Mouse (Mus musculus): ENCODE results near the gene Blmh. TPM values are rescaled to one million over a fixed set of nuclear protein-coding genes. Genes with fewer than 3 reads are reported as not detected.

The Blmh gene
- total RNA-seq, 2 experiments from 2014 or later: 54.8 to 64.8 TPM

DNA sequence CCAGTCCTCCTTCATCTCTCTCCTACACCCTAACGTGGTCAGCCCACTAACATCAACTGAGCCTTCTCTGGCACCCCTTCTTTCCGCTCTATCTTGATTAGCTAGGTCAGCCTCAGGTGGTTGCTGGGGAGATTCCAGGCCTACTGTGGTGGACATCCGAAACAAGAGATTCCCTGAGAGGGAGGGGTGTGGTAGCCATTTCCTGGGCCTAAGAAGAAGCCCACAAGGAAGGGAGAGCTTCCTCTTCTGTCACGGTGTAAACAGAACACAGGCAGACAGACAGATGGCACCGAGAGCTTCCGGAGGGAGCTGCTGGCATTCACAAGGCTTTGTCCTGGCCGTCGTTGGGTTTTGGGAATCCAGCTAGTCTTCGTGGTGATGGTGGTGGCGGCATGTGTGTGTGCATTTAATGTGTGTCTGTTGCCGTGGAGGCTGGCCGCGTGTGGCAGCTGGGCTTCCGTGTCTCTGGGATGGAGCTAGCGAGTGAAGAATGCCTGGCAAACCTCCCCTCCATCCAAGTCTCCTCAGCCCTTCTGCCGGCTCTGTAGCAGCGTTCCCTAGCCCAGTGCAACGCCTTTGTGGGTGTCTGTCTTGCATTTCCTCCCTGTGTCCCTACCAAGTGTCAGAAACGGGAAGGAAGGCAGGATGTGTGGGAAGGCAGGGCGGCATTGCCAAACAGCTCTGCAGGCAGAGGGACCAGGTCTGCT, 71.5 kb downstream of the Blmh start:
- no peak for DNase-seq
- intact Hi-C loops (cut with DNase I): loop anchor here (2.0 kb wide), 1 partner anchor 75 kb away; no protein-coding TSS in a partner anchor

- intact Hi-C loops (cut with DNase I): loop anchor here (1.0 to 2.0 kb wide), 2 partner anchors 73 to 96 kb away; no protein-coding TSS in a partner anchor
Measured at GRCm38 (mm10) chr11:76997305-76997704, 72.7 kb downstream of the Blmh start.

GRCm38 (mm10) chr11:76997916-76998704, 73.5 kb downstream of the Blmh start, which contains the start of gene Slc6a4:
Gene Slc6a4, plus strand, starts transcription at chr11:76998603.
- peak in 1 of 2 experiments; percentile 12 for DNase-seq
- intact Hi-C loops (cut with DNase I): loop anchor here (1.0 to 2.0 kb wide), 2 partner anchors 73 to 95 kb away; no protein-coding TSS in a partner anchor

More at GRCm38 (mm10) chr11:76997305-76997704, 72.7 kb downstream of the Blmh start:
- peak; percentile 79 to 87 for DNase-seq

- DNase-seq: no peak
- intact Hi-C loops (cut with DNase I): no loop called here
Measured at GRCm38 (mm10) chr11:76998705-76999226, 74.2 kb downstream of the Blmh start.

- DNase-seq: no peak
- intact Hi-C loops (cut with DNase I): no loop called here
Measured at GRCm38 (mm10) chr11:77000741-77001140, 76.1 kb downstream of the Blmh start.

DNA sequence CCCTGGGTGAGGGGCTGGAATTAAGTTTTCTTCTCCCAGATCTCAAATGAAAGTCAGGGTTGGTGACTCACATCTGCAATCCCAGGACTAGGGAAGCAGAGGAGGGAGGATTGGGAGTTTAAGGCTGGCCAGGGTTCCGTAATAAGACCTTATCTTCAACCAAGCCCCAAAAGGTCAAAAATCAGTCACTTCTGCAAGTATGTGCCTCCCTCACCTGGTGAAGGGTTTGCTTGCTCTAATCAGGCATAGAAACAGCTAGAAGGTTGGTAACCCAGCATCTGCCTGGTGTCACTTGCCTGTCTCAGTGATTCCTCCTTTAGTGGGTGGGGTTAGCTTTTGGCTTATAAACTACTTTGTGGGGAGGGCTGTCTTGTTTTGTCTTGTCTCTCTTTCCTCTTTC, 77.8 kb downstream of the Blmh start:
- DNase-seq: no peak
- intact Hi-C loops (cut with DNase I): no loop called here

GRCm38 (mm10) chr11:77005881-77006280, 81.3 kb downstream of the Blmh start:
- no peak for DNase-seq
- intact Hi-C loops (cut with DNase I): no loop called here

- DNase-seq: no peak
- intact Hi-C loops (cut with DNase I): no loop called here
Measured at GRCm38 (mm10) chr11:77006616-77007015, 82.0 kb downstream of the Blmh start.

DNA sequence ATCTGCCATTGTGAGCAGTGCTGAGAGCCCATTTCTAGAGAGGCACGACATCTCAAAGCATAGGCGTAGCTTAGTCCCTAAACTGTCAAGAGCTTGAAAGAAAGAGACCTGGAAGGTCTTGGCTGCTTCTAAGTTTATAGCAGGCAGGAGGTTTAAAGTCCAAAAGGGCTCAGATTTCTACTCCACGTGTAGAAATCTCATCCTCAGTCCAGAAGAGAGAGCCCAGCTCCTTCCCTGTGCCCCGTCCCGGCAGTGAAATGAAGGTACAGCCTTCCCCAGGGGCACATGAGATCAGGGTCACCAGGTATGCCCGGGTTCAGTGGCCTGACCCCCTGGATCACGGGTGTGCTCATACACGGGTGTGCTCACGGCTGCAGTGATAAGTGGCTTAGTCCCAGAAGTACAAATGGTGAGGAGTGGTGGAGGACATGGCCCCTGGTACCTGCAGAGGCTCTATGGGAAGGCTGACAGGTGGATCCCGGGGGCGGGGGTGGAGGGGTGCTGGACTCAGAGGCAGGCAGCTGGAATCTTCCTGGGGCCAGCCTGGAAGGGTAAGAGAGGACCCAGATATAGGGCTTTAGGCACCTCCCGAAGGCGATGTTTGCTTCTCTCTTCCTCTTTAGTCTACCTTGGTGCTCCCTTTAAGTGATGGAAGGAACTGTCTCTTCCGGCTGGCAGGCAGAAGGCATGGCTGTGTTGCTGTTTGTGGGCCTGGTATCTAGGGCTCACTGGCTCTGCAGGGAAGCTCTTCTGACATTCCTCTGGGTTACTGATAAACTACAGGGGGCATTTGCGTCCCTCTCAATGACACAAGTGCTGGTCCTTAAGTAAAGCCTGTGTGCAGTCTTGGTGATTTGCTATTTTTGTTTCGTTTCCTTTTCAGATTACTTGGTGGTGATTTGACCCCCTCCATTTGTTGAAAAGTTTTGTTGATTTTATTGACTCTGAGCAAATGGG, 84.7 kb downstream of the Blmh start:
- no peak for DNase-seq
- intact Hi-C loops (cut with DNase I): no loop called here

DNA sequence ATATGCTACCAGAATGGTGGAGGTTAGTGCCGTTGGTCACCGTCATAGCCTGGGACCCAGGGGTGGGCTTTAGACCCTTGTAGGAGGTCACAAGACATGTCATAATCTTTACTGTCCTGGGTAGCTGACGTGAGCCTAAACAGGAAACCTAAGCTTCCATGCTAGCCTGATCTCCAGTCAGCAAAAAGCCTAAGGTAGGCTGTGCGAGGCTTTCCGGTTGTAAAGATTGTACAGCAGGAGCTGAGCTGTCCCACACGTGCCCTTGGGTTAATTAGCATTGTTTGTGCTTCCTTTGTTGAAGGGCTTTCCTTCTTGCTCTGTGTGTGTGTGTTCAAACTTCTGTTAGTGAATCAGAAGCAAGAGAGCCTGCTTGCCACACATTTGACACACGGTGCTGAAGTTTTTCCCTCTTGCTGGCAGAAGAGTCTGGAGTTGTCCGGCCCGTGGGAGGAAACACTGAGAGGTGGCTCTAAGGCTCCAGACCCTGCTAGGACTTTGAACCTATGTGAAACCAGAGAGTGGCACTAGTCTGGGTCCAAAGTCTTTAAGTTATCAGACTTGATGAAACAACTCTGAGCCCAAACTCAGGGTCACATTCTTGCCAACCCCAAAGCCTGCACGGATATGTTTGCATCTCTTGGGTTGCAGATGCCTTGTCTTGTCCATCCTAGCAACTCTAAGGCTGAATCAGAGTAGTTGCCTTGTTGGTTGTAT, 86.3 kb downstream of the Blmh start:
- DNase-seq: no peak
- intact Hi-C loops (cut with DNase I): no loop called here

GRCm38 (mm10) chr11:77018046-77018445, 93.4 kb downstream of the Blmh start:
- no peak for DNase-seq

DNA sequence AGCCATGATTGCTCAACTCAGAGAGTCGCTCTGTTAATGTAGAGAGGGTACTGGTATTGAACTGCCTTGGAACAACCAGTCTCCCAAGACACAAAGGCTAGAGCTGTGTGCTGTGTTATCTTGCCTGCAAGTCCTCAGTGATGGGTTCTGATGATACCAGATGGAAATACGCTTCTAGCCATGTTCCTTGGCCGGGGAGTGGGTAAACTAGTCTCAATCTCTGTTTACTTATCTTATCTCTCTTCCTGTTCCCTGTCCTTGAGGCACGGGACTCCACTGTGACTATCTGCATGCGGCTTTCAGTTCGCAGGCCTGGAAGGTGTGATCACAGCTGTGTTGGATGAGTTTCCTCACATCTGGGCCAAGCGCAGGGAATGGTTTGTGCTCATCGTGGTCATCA, 94.9 kb downstream of the Blmh start:
- no peak for DNase-seq
- intact Hi-C loops (cut with DNase I): no loop called here

More at GRCm38 (mm10) chr11:77018046-77018445, 93.4 kb downstream of the Blmh start:
- intact Hi-C loops (cut with DNase I): no loop called here

DNA sequence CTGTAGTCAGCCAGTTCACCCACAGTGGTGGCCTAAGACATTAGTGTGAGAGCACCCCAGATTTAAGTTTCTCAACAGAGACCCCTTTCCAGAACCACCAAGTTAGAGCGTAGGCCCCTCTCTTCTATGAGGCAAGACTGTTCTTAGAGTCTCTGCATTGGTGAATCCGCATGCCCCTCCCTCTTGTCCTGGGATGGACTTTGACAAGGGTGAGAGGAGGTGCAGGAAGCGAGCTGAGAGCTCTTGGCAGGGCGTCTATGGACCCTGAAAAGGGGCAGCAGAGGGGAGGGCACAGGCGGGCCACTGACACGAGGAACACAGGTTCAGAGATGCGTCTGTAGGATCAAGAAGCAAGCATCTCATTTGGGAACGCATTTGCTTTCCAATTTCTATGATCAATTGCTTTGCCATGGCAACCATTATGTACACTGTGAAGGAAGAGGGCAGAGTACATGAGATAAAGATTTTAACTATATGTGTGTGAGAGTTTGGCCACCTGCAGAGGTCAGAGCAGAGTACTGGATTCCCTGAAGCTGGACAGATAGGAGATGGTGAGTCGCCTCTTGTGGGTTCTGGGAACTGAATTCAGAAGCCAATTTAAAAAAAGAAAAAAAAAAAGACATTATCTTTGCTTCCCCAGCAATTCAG, 97.3 kb downstream of the Blmh start:
- intact Hi-C loops (cut with DNase I): no loop called here
- no peak for DNase-seq

DNA sequence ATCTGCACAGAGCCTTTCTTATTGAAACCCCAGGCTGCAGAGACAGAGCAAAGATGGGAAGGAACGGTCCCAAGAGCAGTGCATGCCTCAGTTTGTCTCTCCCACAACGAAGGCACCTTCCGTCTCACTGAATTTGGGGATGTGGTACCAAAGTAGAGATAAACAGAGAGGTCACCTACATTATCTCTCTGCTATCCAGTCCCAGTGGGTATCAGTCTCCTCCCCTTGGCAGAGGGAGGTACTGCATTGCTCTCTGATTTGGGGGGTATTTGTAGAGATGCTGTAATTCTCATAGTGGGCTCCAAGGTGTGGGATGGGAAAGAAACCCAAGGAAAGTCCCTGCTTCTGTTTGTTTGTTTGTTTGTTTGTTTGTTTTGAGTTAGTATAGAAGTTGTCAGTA, 102.0 kb downstream of the Blmh start:
- no peak for DNase-seq
- intact Hi-C loops (cut with DNase I): no loop called here

DNA sequence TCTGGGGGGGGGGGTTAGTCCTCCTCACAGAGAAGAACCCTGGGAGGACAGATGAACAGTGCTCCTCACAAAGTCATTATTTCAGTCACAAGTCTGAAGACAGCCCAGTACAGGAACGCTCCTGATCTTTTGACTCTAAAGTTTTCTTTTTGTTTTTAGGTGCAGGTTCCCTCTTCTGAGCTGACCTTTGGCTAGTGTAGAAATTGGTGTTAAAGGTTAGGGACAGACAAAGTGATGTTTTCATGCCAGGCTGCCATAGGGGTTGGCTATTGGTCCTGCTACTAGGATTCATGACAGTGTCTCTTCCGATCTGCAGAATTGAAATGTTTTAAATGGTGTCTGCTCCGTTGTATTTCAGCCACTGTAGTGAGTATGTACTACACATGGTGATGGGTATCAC, 103.5 kb downstream of the Blmh start:
- intact Hi-C loops (cut with DNase I): no loop called here
- DNase-seq: no peak

DNA sequence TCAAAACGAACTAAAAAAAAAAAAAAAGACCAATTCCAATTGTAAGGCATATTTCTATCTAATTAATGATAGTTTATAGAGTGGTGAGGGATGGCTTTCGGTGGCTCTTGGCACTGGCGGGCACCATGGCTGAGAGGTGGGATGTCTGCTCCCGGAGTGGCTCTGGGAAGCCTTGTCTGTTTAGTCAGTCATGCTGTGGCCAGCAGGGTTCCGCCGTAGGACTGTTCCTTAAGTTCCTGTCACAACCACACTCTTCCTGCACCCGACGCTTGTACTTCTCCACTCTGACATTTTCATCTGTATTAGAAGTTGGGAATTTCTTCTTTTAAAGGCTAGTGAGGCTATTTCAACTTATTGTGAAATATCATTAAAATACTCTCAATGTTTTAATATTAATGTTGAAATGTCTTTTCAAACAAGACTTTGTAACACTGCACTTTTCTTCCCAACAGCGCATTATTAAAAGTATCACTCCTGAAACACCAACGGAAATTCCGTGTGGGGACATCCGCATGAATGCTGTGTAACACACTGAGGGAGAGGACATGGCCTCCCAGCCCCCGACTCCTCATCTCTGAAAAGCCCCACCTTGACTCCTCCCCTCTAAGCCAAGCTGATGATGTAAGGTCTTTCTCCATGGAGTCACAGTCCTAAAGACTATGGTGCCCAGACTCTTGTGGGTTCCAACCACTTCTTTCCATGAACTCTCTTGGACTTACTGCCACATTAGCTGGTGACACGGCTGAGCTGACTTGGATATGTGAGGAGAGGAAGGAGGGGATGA, 106.7 kb downstream of the Blmh start:
- no peak for DNase-seq
- intact Hi-C loops (cut with DNase I): no loop called here

All from heart, postnatal 10 days (tissue).